Mouse (Mus musculus) adrenal gland (tissue): ENCODE measurements around the gene Cd9.

ENCODE experiments used
- intact Hi-C: fragments of 180-260 bp; cut with DNase I; formaldehyde crosslinking; loops from one replicate; pipeline ENCODE4 v1.15.1; 2025

The Cd9 gene

DNA sequence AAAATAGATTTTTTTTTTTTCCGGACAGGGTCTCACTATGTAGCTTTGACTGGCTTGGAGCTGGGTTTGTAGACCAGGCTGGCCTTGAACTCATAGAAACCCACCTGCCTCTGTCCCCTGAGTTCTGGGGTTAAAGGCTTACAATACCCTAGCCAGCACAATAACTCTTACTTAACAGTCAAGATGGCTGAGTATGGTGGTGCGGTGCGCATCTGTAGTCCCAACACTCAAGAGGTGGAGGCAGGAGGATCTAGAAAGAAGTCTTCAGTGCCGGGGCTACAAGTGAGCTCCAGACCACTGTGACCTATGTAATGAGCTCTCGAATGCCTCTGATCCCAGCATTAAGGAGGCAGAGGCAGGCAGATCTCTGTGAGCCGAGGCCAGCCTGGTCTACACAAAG, 82.9 kb downstream of the Cd9 start:
- intact Hi-C loops, result no loop called here

DNA sequence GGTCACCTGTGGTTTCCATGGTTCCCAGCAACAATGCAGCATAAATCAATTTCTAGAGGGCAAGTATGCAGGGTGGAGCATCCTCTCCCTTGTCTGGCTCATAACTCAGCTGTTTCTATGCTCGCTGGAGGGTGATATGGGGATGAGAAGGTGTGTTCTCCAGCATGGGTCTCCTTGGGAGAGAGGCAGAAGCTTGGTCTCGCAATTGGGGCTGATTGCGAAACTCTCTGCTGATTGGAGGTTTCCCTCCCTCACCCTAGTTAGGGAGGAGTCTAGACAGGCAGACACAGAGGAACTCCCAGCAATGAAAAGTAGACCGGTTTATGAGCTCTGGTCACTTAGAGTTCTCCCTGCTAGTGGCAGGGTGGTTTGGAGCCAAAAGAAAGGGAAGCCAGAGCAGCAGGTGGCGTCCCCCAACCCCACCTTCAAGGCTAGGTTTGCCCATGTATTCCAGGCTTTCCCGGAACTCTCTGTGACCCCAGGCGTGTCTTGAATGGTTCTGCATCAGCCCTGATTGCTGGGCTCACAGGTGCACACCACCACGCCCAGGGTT, 83.5 kb downstream of the Cd9 start:
- intact Hi-C loops, result no loop called here

DNA sequence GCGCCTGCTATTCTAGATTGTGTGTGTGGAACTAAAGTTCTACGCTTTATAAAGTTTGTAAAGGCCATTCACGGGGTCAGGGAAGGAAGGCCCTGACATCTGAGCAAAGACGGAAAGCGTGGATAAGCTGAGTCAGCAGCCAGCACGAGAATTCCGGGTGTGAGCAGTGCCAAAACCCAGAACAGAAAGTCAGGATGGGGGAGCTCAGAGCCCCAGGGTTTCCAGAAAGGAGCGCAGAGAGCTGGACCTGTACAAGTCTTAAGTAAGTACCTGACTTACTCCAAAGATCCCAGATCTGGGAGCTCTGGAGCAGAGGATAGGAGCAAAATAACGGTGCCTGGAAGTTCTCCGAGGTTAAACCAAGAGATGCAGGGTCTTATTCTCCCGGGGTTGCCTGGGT, 84.0 kb downstream of the Cd9 start:
- intact Hi-C loops, result no loop called here
